Mouse (Mus musculus) B cell, adult 2 months (primary cell): Measurements from ENCODE around the gene Usp2.
"Not testable (repeated sequence)": the region's sequence is repeated elsewhere in the genome, so short reads cannot be mapped to it uniquely, and the experiment has no call there.

Experiments used
- DNase-seq, 2 experiments: peaks; one replicate each; pipeline ENCODE4 v3.0.0; 2022

Usp2 gene

DNA sequence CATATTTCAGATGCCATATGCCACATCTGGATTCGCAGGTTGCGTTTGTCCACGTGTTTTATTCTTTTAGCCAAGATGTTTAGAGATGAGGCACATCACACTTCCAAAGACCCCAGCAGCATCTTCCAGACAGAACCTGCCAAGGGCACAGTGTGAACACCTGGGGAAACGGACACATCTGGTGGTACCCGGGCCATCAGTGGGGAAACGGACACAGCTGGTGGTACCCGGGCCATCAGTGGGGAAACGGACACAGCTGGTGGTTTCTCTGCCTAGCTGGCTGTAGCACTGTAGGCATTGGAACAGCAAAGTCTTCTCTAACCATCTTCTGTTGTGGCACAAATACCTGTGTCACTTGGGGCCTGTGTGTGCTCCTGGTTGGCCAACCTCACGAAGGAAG, 29.0 kb downstream of the Usp2 start:
- DNase-seq, result no peak

DNA sequence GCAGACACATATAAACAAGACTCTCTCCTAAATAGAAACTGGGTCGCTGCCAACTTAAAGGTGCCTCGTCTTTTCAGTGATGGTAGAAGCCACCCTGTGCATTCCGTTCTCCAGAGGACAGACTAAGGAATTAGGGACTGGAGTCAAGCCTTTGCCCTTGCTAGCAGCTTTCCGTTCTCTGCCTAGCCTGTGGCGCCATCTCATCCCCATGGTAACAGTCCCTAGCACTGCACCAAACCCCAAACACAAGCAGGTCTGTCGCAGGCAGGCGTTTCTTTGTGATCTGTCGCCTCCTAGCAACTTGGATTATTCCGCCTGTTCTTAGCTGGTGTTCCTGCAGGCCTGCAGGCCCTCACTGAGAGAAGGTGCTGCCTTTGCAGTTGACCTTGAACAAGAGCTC, 29.7 kb downstream of the Usp2 start:
- DNase-seq, result no peak

DNA sequence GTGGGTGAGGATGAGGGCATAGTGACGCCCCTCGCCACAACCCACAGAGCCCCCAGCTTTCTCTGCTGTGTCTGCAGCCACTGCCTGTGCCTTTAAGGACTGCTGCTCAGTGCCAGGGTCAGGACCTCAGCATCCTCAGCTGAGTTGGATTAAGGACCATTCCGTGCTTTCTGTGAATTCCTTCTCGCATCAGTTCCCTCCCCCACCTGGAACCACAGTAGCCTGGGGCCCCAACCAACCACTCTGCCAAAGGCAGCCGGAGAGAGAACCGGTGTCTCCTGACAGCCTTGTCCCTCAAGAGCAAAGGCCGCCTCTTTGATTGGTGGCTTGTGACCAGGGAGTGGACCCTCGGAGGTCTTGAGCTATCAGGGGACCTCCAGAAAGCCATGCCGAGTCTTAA, 34.7 kb downstream of the Usp2 start, which contains the start of gene Mfrp:
Gene Mfrp (plus strand): TSS at position 240 of the 400 bp plus-strand sequence.
- no peak for DNase-seq

DNA sequence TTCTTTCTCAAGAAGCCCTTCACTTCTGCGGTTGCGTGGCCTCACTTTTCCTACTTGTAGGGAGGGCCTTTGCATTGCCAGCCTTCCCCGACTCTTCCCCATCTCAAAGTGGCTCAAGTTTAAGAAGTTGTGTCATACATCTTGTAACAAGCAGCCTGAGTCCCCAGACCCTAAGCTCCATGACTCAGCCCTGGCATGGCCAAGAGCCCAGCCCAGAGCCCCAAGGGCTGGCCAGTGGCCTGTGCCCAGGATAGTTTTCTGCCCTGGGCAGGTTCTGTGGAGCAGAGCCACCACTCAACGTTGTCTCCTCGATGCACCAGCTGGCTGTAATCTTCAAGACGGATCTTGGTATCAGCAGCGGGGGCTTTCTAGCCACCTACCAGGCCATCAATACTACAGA, 38.1 kb downstream of the Usp2 start:
- DNase-seq, result no peak

DNA sequence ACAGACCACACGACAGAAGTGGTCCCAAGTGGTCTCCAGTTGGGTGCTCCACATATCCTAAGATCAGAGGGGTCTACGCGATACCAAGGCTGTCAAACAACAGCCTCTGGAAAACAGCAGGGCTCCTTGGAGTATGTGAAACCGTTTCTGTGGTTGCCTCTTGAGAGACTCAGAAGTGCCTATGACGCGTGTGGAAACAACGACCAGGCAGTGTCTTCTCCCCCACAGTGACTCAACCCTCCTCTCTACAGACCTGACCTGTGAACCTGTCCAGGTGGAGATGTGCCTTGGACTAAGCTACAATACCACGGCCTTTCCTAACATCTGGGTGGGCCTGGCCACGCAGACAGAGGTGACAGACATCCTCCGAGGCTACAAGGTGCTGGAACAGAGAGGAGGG, 39.0 kb downstream of the Usp2 start:
- no peak for DNase-seq

DNA sequence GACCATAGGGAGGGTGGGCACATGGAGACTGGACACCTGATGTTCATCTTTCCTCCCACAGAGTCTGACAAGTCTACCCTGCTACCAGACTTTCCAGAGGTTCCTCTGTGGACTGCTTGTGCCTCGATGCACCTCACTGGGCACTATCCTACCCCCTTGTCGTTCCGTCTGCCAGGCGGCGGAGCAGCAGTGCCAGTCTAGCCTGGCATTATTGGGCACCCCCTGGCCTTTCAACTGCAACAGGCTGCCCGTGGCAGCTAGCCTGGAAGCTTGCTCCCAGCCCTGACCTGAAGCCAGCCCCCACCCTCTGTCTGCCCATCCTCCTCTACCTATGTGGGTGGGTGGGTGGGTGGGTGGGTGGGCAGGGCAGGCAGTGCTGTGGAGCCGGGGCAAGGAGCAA, 39.4 kb downstream of the Usp2 start:
- DNase-seq, result no peak

DNA sequence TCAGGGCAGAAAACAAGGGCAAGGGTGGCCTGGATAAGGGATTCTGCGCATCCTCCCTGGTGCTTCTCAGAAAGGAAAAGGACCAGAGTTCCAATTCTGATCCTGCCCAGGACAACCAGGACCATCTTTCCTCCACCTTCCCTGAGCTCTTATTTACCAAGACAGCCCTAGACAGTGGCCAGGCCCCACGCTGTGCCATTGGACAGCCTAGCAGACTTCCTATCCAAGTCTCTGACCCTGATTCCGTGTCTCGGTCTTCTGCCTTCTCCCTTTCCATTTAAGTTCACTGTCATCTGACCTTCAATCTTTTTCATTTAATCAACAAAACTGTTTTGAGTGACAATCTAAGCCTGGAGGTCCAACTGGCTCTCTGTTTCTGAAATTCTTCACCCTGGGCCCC, 39.8 kb downstream of the Usp2 start:
- DNase-seq, result no peak

DNA sequence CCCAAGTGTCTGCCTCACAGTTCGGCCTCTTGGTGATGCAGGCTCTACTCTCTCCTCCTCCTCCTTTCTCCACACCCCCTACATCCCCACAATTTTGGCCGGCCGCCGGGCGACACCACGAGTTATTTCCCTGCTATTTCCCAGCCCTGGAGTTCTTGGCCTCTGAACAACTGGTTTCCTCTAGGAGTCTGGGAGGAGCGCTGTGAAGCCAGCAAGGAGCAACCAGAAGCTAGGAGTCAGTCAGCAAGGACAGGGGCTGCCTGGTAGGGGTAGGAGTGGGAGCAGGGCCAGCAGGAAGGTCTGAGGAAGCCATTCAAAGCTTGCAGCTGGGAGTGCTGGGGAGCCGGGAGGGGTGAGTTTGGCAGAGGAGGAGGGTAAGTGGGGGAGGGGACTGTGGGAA, 40.3 kb downstream of the Usp2 start, which contains the start of gene C1qtnf5:
Gene C1qtnf5 (plus strand): TSS at position 136 of the 400 bp plus-strand sequence.
- no peak for DNase-seq

DNA sequence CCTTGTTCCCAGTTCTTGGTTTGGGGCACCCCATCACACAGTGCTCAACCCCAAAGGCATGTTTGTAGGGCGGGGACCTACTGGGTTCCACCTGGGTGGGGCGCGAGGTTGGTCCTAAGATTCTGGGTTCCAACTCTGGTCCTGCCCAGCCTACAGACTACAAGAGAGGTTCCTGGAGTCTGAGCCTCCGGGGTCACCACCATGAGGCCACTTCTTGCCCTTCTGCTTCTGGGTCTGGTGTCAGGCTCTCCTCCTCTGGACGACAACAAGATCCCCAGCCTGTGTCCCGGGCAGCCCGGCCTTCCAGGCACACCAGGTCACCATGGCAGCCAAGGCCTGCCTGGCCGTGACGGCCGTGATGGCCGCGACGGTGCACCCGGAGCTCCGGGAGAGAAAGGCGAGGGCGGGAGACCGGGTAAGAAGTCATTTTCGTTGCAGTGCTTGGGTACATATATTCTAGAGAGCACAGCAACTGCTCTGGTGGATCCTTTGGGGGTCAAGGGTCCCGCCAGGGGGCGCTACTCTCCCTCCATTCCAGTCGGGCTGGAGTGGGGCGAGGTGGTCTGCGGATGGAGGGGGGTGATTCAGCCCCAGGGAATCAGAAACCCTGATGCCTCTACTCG, 40.8 kb downstream of the Usp2 start:
- DNase-seq, result no peak

DNA sequence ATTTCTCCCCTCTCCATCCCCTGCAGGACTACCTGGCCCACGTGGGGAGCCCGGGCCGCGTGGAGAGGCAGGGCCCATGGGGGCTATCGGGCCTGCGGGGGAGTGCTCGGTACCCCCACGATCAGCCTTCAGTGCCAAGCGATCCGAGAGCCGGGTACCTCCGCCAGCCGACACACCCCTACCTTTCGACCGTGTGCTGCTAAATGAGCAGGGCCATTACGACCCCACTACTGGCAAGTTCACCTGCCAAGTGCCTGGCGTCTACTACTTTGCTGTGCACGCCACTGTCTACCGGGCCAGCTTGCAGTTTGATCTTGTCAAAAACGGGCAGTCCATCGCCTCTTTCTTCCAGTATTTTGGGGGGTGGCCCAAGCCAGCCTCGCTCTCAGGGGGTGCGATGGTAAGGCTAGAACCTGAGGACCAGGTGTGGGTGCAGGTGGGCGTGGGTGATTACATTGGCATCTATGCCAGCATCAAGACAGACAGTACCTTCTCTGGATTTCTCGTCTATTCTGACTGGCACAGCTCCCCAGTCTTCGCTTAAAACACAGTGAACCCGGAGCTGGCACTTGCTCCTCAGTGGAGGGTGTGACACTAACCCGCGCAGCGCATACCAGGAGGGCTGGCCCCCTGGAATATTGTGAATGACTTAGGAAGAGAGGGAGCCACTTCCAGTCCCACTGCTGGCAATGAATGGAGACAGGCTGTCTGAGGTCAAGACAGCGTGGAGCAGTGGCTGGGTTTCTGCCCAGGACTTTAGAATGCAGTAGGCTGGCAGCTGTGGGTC, 41.6 kb downstream of the Usp2 start:
- no peak for DNase-seq

DNA sequence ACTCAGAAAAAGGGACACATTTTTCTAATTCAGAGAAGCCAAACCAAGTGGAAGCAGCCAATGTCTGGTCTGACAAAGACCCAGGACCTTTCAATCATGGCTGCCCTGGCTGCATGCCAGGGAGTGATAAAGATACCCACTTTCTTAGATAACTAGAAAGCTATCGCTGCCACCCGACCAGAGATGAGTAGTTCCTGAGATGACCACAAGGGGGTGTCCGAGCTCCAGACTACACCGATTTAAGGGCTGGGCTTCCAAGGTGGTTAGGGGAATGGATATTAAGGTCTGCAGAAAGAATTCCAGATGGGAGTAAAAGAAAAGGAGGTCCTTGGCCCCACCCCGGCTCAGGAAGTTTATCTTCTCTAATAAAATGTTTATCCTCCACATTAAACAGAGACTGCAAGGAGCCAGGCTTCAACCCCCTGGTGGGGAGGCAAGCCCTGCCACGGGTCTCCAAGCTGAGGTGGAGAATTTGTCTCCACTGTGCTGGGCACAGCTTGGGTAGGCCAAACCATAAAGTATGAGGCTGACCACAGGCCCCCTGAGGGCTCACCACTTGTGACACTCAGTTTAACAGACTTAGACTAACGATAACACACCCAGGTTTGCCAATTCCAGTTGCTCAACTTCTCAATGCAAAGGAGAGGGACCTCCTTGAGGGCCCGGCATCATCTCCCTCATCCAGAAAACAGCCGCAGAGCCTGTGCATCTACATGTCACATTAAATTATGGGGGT, 42.7 kb downstream of the Usp2 start:
- peak; percentile 85 to 86 for DNase-seq

DNA sequence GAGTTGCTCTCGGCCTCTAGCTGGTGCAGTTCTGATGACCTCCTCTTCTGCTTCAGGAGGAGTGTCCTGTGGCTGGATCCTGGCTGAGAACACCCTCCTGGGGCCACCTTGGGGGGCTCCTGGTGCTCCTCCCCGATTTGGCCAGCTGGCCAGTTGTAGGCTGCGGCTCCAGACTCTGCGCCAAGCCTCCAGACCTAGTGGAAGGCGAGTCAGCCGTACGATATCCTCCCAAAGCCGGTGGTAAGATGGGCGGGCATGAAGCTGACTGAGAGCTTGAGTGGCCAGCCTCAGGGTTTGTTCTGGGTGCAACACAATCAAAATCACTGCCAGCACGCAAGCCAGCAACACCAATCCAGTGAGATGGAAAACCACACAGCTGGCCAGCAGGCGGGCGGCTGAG, 45.1 kb downstream of the Usp2 start:
- DNase-seq, result not testable (repeated sequence)

DNA sequence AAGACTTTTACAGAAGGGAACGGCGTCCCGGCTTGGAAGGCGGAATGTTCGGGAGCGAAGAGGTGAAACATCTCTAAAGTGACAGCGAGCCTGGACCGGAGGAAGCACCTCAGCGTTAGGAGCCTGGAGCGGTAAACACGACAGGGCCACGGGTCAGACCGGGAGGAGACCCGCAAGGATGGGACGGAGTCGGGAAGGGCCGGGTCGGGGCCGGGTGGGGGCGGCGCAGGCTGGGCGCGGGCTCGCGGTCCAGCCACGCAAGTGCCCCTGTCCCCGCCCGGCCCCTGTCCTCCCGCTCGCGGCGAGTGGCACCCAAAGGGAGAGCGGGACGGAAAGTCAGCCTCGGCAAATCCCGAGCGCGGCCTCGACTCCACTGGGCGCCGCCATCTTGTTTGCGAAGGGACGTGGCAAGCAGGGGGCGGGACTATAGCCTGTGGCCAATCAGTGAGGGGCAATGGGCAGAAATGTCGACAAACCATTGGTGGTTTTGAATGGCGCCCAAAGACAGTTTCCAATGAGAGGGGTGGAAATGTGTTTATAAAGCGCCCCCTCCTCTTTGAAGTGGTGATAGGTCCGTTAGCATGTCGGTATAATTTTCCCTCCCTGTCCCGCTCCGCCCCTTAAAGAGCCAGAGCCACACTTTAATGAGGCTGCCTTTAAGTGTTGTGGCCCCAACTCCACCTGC, 46.4 kb downstream of the Usp2 start, which contains the start of the genes Gm49380 and Rnf26:
Gene Gm49380 (minus strand): TSS at position 396 of the 685 bp plus-strand sequence.
Gene Rnf26 (minus strand): TSS at position 413 of the 685 bp plus-strand sequence.
- peak; percentile 92 to 94 for DNase-seq

DNA sequence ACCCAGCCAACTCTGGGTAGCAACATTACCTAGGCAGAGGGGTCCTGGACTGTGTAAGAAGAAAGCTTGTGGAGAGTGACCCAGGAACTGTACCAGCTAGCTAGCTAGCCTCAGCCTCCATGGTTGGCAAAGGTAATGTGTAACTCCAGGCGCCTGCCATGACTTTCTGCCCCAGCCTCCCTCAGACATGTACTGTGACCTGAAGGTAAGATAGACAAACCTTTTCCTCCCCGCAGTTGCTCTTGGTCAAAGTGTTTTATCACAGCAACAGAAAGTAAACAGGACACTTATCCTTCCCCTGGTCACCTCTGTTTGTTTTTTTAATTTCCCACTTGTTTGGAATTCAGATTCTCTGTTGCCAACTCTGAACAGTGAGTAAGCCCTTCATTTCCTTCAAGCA, 47.6 kb downstream of the Usp2 start:
- no peak for DNase-seq

DNA sequence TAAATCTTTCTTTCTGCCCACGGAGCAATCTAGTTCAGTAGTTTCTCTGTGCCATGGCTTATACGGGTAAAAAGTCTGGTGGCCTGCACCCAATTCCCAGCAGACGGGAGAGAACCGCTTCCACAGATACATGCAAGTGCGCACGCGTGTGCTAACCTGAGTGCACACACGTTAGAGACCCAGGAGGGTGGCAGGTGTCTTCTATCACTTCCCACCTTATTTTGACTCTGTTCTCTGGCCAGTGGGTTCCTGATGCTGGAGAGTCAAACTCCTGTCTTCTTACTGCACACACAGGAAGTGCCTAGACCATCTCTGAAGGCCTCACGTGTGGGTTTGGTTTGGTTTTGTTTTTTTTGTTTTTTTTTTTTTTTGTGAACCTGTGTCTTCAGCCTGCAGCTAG, 48.8 kb downstream of the Usp2 start:
- DNase-seq, result no peak

DNA sequence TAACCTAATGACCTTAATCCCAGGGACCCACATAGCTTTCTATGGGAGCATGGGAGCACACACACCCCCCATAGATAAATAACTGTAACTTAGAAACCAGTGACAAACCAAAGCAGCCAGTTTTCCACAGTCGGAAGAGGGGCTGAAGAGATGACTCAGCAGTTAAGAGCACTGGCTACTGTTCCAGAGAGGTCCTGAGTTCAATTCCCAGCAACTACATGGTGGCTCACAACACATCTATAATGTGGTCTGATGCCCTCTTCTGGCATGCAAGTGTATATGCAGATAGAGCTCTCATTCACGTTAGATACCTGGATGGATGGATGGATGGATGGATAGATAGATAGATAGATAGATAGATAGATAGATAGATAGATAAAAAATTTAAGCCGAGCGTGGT, 49.4 kb downstream of the Usp2 start:
- DNase-seq, result no peak

DNA sequence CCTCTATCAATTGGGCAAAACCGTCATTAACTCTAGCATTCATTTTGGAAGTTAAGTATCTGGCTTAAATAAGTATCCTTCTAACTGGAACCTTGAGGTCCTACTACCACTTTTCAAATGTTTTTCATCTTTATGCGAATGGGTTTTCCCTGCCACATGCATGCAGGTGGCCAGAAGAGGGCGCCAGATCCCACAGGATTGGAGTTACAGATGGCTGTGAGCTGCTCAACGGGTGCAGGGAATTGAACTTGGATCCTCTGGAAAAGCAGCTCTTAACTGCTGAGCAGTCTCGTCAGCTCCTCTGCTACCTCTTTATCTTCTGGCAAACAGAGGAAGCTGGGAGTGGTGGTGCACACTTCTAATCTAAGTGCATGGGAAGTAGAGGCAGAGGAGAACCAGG, 52.2 kb downstream of the Usp2 start:
- peak; percentile 70 to 72 for DNase-seq

DNA sequence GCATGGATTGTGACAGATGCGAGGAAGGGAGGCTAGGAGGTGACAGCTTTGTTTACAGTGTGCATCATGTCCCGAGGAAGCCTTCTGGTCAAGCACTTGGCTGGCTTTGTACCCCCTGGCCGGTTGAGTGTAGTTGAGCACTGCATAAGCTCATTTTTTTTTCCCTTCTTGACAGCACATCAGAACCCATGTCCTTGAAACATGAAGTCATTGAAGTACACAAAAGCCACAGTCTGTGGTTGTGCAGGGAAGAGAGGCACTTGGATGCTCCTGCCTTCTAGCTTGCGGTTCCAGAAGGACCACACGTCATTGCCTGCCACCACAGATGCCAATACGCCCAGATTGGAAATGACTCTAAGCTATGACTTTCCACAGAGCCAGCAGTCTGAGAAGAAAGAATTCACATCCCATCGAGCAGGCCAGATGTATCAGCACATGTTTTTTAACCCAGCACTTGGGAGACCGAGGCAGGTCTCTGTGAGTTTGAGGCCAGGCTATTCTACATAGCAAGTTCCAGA, 53.2 kb downstream of the Usp2 start:
- no peak for DNase-seq

DNA sequence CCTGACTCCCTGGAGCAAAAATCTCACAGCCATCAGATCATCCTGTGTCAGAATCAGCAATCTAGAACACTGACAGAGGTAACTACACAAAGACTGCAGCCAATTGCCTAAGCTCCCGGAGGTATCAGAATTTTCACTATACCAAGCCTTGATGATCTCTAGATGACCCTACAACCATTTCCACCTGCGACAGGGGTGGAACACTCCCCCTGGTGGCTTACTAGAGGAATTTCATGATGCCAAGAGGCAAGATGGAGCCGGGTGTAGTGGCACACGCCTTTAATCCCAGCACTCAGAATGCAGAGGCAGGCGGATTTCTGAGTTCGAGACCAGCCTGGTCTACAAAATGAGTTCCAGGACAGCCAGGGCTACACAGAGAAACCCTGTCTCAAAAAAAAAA, 57.5 kb downstream of the Usp2 start:
- peak; percentile 29 to 44 for DNase-seq

DNA sequence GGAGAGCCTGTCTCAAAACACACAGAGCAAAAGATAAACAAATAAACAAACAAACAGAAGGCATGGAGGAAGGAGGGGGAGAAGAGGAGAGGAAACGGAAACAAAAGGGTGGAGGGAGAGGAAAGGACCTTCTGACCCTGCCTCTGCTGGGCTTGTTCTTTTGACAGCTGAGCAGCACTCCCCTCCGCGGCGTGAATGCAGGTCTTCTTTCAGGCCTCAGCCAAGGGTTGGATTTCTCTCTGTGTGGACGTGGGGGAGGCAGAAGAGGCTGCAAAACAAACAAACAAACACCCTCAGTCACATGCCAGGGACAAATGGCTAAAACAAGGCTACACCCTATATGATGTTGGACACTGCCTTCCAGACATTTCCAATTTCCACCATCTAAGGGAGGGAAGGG, 58.2 kb downstream of the Usp2 start:
- no peak for DNase-seq

DNA sequence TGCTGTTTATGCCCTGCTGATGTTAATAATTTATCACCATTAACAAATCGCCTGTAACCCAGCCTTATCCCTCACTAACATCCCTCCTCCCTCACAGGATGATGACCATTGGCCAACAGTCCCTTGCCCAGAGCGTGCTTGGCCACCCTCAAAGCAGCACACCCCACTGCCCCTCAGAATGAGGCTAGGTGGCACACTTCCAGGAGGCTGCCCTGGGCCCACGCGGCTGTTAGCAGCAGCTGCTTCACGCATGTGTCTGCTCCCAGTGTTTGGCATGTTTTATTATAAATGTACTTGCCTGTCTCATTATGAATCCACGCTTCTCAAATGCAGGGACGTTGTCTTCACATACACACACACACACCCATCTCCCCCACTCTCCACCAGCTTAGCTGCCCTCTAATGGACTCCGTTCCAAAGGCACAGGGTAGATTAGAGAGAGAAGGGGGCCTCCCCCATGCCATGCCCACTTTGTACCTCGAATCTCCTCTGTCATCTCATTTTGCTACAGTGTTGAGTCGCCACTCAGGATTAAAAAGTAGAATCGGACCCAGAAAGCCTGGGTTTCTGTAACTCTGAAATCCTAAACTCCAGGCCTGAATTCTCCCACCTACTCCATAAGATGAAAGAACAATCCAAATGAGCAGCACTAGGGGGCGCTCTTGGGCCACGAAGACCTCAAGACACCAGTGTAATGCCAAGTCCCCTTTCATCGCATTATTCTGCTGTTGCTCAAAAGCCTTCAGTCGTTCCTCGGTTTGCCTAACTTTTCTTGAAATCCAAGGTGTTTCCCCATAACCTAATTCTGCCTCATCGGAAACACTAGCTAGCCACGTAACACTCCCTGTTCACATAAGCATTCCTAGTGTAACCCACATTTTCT, 59.0 kb downstream of the Usp2 start:
- DNase-seq, result peak; percentile 89 to 90

DNA sequence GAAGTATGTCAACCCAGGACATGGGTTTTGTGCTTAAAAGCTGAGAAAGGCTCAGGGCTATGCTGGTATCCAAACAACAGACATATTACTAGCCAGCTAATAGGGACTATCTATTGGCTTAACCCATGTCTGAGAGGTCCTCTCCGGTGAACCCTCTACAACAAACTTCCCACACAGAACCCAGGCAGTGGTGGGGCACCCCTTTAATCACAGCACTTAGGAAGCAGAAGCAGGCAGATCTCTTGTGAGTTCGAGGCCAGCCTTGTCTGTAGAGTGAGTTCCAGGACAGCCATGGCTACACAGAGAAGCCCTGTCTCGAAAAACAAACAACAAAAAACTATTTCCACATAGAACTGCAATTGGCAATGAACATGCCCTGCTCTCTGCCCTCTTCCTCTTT, 59.9 kb downstream of the Usp2 start:
- DNase-seq, result no peak
